Mouse (Mus musculus) liver (tissue): ENCODE results near the gene Cox4i1.
A peak's percentile ranks its signal among the peaks of the same experiment; 100 is the strongest.

Experiments used
- DNase-seq: peaks from one replicate; pipeline ENCODE4 v3.0.0-alpha.2; 2020; ENCODE audit warnings: mixed read lengths

Gene Cox4i1

GRCm38 (mm10) chr8:120696401-120697153 lies 28.6 kb downstream of the Cox4i1 start:
- no peak for DNase-seq

- DNase-seq = peak; percentile 46
Observed at GRCm38 (mm10) chr8:120697154-120697978, 29.3 kb downstream of the Cox4i1 start.

GRCm38 (mm10) chr8:120697979-120698272 lies 29.9 kb downstream of the Cox4i1 start:
- peak; percentile 43 for DNase-seq

- no peak for DNase-seq
Observed at GRCm38 (mm10) chr8:120698426-120698825, 30.4 kb downstream of the Cox4i1 start.

- no peak for DNase-seq
Observed at GRCm38 (mm10) chr8:120699079-120699478, 31.1 kb downstream of the Cox4i1 start.

GRCm38 (mm10) chr8:120699565-120699964 lies 31.5 kb downstream of the Cox4i1 start:
- DNase-seq = no peak

- no peak for DNase-seq
Observed at GRCm38 (mm10) chr8:120700053-120700452, 32.0 kb downstream of the Cox4i1 start.

GRCm38 (mm10) chr8:120701758-120702465 lies 33.9 kb downstream of the Cox4i1 start:
- DNase-seq = peak; percentile 26

- DNase-seq = no peak
Observed at GRCm38 (mm10) chr8:120704203-120704602, 36.2 kb downstream of the Cox4i1 start.

DNA sequence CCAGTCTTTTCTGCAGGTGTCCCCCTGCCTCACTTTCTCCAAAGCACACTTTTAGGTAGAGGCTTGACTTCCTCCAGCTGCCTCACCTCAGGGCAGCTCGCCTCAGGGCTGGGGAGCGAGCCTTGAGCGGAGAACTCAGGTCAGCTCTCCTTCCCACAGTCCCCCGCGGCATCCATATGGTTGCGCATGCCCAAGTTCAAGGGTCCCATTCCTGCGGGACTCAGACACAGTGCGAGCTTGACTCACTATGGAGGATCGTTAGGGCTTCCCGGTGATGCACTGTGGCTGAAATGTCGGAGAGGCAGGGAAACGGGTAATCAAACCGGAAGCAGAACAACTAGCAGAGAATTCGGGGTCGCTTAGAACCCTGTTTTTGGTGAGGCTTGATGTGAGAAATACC lies 37.1 kb downstream of the Cox4i1 start:
- no peak for DNase-seq

- DNase-seq = no peak
Observed at GRCm38 (mm10) chr8:120706193-120706592, 38.2 kb downstream of the Cox4i1 start.

- no peak for DNase-seq
Observed at GRCm38 (mm10) chr8:120709176-120709575, 41.2 kb downstream of the Cox4i1 start.

- no peak for DNase-seq
Observed at GRCm38 (mm10) chr8:120715200-120715599, 47.2 kb downstream of the Cox4i1 start.

DNA sequence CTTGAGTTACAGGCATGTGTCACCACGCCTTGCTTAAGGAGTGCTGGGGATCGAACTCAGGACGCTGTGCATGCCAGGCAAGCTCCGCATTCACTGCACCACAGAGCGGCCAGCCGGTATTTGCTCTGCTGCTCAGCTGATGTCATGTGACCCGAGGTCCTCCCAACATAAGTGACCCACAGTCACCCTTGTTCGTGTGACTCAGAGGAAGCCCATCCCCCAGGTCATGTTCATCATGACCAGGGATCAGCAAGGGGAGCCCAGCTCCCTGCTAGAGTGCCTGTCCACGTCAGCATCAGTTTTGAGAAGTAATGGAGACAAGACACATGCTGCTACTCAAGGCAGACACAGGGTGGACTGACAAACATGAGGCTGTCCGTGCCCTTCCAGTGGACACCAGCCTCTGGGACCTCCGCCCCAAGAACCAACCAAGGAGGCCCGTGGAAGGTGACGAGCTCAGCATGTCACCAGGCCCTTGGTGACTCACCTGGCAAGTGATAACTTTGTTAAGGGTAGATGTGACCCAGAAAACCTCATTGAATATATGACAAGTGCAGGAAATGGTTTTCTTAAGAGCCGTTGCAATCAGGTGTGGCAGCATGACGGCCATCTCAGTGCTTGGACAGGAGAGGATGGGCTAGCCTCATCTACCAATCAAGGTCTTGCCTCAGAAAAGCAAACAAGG lies 48.1 kb downstream of the Cox4i1 start:
- no peak for DNase-seq

DNA sequence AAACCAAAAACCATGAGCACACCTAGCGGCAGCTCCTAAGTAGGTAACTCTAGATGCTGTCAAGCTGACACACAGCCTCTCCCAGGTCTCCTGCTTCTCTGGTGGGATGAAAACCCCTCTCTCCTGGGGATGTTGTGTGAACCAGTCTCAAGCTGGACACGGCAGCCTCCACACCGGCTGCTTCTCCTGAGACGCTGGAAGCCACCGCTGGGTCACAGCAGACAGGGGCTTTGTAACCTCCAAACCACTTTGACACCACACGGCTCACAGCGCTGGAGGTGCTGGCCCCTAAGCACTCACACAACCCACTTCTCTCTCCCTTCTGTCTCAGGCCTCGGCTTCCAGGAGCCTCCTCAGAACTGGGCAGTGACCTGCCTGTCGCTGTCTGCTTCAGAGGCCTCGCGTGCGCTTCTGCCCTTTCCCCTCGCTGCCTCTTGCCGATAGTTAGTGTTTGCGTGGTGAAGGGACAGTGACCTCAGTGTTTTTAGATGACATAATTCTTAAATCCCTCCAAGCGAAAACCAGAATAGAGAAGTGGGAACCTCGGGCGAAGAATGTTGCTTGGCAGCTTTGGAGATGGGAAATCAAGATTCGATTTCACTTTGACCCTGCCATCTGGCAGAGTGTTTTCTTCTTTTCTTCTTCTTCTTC lies 51.7 kb downstream of the Cox4i1 start:
- no peak for DNase-seq

DNA sequence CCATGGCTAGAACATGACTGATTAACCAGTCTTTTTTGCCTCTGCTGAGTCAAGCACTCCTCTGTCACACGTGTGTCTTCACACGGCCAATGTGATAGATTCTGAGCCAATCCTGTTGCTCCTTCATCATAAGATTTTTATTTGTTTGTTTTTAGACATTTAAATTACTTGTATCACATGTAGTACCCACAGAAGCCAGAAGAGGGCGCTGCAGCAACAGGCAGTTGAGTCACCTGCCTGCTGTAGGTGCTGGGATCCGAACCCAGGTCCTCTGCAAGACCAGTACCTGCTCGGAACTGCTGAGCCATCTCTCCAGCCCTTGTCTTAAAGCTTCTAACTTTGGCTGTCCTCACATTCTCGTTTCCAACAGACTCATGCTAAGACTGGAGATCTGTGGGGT lies 55.0 kb downstream of the Cox4i1 start:
- no peak for DNase-seq
